Mouse (Mus musculus) small intestine, adult 2 months (tissue): ENCODE data around the gene Pla2r1. TPM values are rescaled to one million over a fixed set of nuclear protein-coding genes. Genes with fewer than 3 reads are reported as not detected.

Experiments
- H3K27ac ChIP-seq: fragments of 200-500 bp; 2 replicates; pipeline ENCODE4 v1.5.1; 2012; ENCODE audit warnings: low read depth, low read length, control low read depth, inconsistent platforms; ENCODE audit not compliant: insufficient read depth
- H3K27me3 ChIP-seq: fragments of 200-500 bp; 2 replicates; pipeline ENCODE4 v1.6.1; 2012; ENCODE audit warnings: mild to moderate bottlenecking, moderate library complexity, low read length, inconsistent platforms; ENCODE audit not compliant: control insufficient read depth, insufficient read depth
- H3K36me3 ChIP-seq: fragments of 200-500 bp; 2 replicates; pipeline ENCODE4 v1.6.1; 2012; ENCODE audit warnings: mild to moderate bottlenecking, low read length, control low read depth, inconsistent platforms; ENCODE audit not compliant: control insufficient read depth, insufficient read depth
- H3K4me1 ChIP-seq: fragments of 200-500 bp; 2 replicates; pipeline ENCODE4 v1.6.1; 2012; ENCODE audit warnings: low read length, inconsistent platforms, mixed read lengths; ENCODE audit not compliant: control insufficient read depth, insufficient read depth, insufficient read length
- H3K4me3 ChIP-seq: fragments of 200-500 bp; 2 replicates; pipeline ENCODE4 v1.5.1; 2012; ENCODE audit warnings: low read depth, mild to moderate bottlenecking, control low read depth, inconsistent platforms, low read length, moderate library complexity
- CTCF ChIP-seq: fragments of 200-500 bp; IDR thresholded peaks from 2 replicates; pipeline ENCODE4 v1.5.1; 2012; ENCODE audit warnings: low read depth, mild to moderate bottlenecking, control low read depth, inconsistent platforms, low read length, moderate library complexity, mixed read lengths; ENCODE audit not compliant: insufficient replicate concordance, insufficient read length; ENCODE audit errors: extremely low read depth
- POLR2A ChIP-seq: fragments of 200-500 bp; IDR thresholded peaks from 2 replicates; pipeline ENCODE4 v1.6.1; 2012; ENCODE audit warnings: low read depth, mild to moderate bottlenecking, control low read depth, inconsistent platforms, low read length, moderate library complexity
- WGBS: fragments of 180-500 bp; shearing (Covaris S2); methylation state at CpG from one replicate; pipeline ENCODE4 v1.1.7; 2018; 5-methylcytosine and 5-hydroxymethylcytosine counted together
- polyA plus RNA-seq: library from polyadenylated mRNA; depleted of rRNA; stranded (reverse); fragments of >200 nt; gene quantifications from 2 replicates; pipeline ENCODE4 v1.2.3, GENCODE M21; 2012

Gene Pla2r1
- polyA plus RNA-seq, 1 experiment = 0.85 TPM

DNA sequence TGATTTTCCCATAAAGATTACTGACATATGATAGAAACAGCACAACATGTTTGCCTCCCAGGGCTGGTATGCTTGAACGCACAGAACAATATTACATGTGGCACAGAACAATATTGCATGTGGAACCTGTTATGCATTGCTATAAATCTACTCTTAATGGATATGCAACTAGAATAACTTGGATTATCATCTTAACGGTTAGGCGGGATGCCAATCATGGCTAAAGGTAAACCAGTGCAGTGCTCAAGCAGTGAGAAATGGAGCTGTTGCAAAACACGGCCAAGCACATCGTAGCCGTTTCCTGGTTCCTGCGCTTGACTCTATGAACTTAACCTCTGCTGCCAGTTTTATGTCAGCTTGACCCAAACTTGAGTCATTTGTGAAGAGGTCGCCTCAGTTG, 2.6 kb downstream of the Pla2r1 start:
- H3K27ac ChIP-seq = no peak overlapping the region
- no peak for TF ChIP-seq CTCF
- no peak overlapping the region for H3K4me3 ChIP-seq
- H3K27me3 ChIP-seq = no peaks in the 10 kb centered on the region
- WGBS = 95% methylated on average over 8 of the region's 8 CpGs
- no peaks in the 10 kb centered on the region for H3K36me3 ChIP-seq
- peaks cover 5% of the 10 kb centered on the region for H3K4me1 ChIP-seq

DNA sequence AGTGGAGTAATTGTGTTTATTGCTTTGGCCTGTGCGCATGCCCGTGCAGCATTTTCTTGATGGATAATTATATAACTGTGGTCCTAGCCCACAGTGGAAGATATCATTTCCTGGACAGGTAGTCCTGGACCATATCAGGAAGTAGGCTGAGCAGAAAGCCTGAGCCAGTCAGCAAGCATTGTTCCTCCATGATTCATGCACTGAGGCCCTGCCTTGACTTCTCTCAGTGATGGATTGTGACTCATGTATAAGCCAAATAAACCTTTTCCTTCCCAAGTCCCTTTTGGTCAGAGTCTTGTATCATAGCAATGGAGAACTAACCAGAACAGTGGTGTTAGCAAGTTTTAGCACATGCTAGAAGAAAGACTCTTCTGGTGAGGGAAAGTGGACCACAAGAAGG, 3.3 kb downstream of the Pla2r1 start:
- Histone ChIP-seq H3K36me3 (no peaks in the 10 kb centered on the region), H3K27ac (no peak overlapping the region), H3K4me3 (no peak overlapping the region), H3K27me3 (no peaks in the 10 kb centered on the region), H3K4me1 (peaks cover 5% of the 10 kb centered on the region)
- no peak for TF ChIP-seq POLR2A
- no peak for TF ChIP-seq CTCF
- 85% methylated on average over 2 of the region's 2 CpGs for WGBS

DNA sequence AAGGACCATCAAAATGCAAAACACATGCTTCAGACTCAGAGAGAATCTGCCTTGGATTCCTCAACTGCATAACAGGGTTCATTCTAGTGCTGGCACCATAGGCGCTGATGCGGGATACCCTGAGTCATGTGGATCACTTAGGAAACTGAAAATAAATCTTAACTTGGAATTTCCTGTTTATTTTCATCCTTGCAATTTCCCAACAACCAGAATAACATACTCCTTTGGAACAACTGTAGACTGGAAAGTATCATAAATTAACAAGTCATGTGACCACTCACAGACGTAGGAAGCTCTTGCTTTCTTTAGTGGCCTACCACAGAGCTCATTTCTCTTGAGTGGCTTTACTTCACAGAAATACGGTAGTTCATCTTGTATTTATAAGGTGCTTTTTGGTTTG, 7.0 kb downstream of the Pla2r1 start:
- WGBS = 84% methylated on average over 4 of the region's 4 CpGs
- no peaks in the 10 kb centered on the region for H3K36me3 ChIP-seq
- H3K4me1 ChIP-seq = no peaks in the 10 kb centered on the region
- no peak overlapping the region for H3K4me3 ChIP-seq
- H3K27ac ChIP-seq = peak overlapping the region; percentile 53; the same call in 1 of the 2 replicates
- no peak for TF ChIP-seq POLR2A
- no peak for TF ChIP-seq CTCF
- no peaks in the 10 kb centered on the region for H3K27me3 ChIP-seq

DNA sequence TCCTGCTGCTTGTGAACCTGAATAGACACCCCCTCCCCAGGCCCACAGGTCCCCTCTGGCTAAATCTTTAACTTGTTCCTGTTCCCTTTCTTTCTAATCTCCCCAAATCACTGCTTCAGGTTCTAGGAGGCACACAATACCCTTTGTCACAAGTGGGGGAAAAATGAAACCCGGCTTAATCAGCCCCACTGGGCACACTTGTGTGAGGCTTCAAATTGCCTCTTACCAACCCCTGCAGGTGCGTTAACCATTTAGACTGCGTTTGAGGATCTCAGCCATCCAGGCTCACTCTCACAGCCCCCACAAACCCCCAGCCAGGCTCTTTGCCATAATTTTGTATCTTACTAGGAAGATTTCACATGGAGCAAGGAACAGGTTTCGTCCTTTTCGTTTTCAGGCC, 9.1 kb downstream of the Pla2r1 start:
- no peak for TF ChIP-seq CTCF
- TF ChIP-seq POLR2A = no peak
- Histone ChIP-seq H3K4me1 (no peaks in the 10 kb centered on the region), H3K36me3 (no peaks in the 10 kb centered on the region), H3K27ac (no peak overlapping the region), H3K27me3 (no peaks in the 10 kb centered on the region), H3K4me3 (no peak overlapping the region)
- WGBS = 76% methylated on average over 5 of the region's 5 CpGs

DNA sequence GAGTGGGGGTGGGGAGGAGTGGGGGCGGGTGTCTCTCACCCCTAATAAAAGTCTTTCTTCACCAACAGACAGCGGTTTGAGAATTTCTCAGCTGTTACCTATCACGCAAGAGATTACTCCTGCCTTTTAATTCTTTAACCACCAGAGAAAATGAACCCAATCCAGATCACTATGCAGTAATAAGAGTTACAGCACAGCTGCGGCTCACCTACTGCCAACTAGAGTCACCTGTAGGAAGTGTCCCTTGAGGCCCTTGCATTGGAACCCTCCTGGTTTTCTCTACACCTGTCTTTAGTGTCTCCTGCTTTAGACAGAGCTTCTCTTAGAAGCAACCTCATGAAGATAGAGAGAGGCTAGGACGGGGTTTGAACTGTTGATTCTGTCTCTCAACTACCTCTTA, 11.4 kb downstream of the Pla2r1 start:
- TF ChIP-seq POLR2A = no peak
- 48% methylated on average over 5 of the region's 5 CpGs for WGBS
- H3K27ac ChIP-seq = no peak overlapping the region

DNA sequence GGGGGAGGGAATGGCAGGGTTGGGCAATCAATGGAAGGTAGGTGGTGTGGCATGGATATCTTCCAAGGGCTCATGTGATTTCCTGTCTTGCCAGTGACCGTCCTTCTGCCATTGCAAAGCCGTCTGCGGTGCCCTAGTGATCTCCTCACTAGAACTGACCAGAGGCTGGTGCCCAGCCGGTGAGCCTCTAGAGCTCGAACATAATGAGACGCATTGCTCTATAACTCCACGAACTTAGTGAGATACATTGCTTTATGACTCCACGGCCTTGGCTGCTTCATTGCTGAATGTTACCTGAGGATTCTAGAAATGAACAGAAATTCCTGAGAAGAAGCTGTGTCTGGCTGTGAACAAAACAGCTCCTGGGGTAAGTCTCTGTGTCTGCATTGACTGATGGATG, 12.8 kb downstream of the Pla2r1 start:
- TF ChIP-seq POLR2A = no peak
- no peak for TF ChIP-seq CTCF
- no peaks in the 10 kb centered on the region for H3K27me3 ChIP-seq
- no peak overlapping the region for H3K4me3 ChIP-seq
- no peaks in the 10 kb centered on the region for H3K4me1 ChIP-seq
- H3K27ac ChIP-seq = no peak overlapping the region
- H3K36me3 ChIP-seq = no peaks in the 10 kb centered on the region
- 91% methylated on average over 8 of the region's 8 CpGs for WGBS

More for the DNA sequence above, 11.4 kb downstream of the Pla2r1 start:
- Histone ChIP-seq H3K27me3 (no peaks in the 10 kb centered on the region), H3K36me3 (no peaks in the 10 kb centered on the region), H3K4me3 (no peak overlapping the region), H3K4me1 (no peaks in the 10 kb centered on the region)

DNA sequence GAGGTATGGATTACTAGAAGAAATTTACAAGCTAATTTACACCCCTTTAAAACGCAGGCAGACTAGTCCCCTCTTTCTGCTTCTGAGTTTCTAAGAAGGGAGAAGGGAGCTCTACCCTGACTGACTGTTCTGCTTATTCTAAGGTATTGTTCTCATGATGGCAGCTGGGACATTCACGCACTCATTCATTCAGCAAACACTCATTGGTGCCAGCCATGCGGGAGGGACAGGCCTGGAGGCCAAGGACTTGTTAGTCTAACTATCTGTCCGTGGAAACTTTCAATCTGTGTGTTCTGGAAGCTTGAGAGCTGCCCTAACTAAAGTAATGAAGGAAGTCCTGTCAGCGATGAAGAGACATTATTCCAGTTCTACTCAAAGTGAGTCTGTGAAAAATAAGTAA, 14.4 kb downstream of the Pla2r1 start:
- Histone ChIP-seq H3K4me3 (no peak overlapping the region), H3K27me3 (no peaks in the 10 kb centered on the region), H3K27ac (no peak overlapping the region), H3K36me3 (no peaks in the 10 kb centered on the region), H3K4me1 (no peaks in the 10 kb centered on the region)
- WGBS = 84% methylated on average over 5 of the region's 5 CpGs
- no peak for TF ChIP-seq POLR2A
- no peak for TF ChIP-seq CTCF

DNA sequence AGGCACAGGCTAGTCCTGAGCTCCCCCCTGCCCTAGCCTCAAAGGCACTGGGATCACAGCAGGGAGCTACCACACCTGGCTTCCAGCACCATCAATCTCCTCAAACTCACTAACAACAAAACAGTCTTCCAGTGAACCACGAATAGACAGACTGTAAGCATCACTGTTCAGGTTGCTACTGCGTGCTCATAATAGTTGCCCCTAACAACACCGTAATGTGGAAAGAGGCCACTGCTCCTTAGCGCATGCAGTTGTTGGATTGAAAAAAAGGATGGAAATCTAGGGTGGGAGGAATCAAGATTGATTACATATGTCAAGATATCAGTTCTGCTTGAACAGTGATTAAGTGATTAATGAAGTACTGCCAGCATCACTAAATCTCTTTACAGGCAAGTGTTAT, 14.8 kb downstream of the Pla2r1 start:
- H3K27ac ChIP-seq = no peak overlapping the region
- H3K4me3 ChIP-seq = no peak overlapping the region
- WGBS = 95% methylated on average over 4 of the region's 4 CpGs
- no peaks in the 10 kb centered on the region for H3K27me3 ChIP-seq
- no peaks in the 10 kb centered on the region for H3K4me1 ChIP-seq
- TF ChIP-seq CTCF (no peak), POLR2A (no peak)
- no peaks in the 10 kb centered on the region for H3K36me3 ChIP-seq
